Mouse (Mus musculus) hindbrain, embryonic 15.5 days (tissue): ENCODE results near the gene Mindy1. TPM values are rescaled to one million over a fixed set of nuclear protein-coding genes. Genes with fewer than 3 reads are reported as not detected.
A peak's percentile ranks its signal among the peaks of the same experiment; 100 is the strongest.

ENCODE experiments used
- ATAC-seq: fragments of 200-750 bp; cut with Nextera tagmentation; 2 replicates; pipeline ENCODE4 v1.8.0; 2017; ENCODE audit warnings: low read depth, moderate number of reproducible peaks, moderate TSS enrichment; ENCODE audit not compliant: low FRiP score
- H3K27ac ChIP-seq: fragments of 300-500 bp; sonication (generic); replicated peaks from 2 replicates; pipeline ENCODE4 v1.5.1; 2015; ENCODE audit warnings: mild to moderate bottlenecking, inconsistent platforms
- H3K27me3 ChIP-seq: fragments of 300-500 bp; sonication (generic); 2 replicates; pipeline ENCODE4 v1.6.1; 2015; ENCODE audit warnings: control low read depth, inconsistent platforms
- H3K36me3 ChIP-seq: fragments of 300-500 bp; sonication (generic); 2 replicates; pipeline ENCODE4 v1.6.1; 2015; ENCODE audit warnings: control low read depth, inconsistent platforms
- H3K4me1 ChIP-seq: fragments of 300-500 bp; sonication (generic); replicated peaks from 2 replicates; pipeline ENCODE4 v1.6.1; 2015; ENCODE audit warnings: control low read depth, inconsistent platforms
- H3K4me2 ChIP-seq: fragments of 300-500 bp; sonication (generic); 2 replicates; pipeline ENCODE4 v1.6.1; 2015; ENCODE audit warnings: moderate library complexity, mild to moderate bottlenecking, inconsistent platforms
- H3K4me3 ChIP-seq: fragments of 300-500 bp; sonication (generic); 2 replicates; pipeline ENCODE4 v1.5.1; 2015; ENCODE audit warnings: mild to moderate bottlenecking, inconsistent platforms
- H3K9ac ChIP-seq: fragments of 300-500 bp; sonication (generic); 2 replicates; pipeline ENCODE4 v1.6.1; 2015; ENCODE audit warnings: inconsistent platforms
- H3K9me3 ChIP-seq: fragments of 300-500 bp; sonication (generic); 2 replicates; pipeline ENCODE4 v1.6.1; 2016; ENCODE audit warnings: control low read depth, inconsistent platforms
- WGBS: fragments of 180-500 bp; shearing (Covaris S2); methylation state at CpG from one replicate; pipeline ENCODE4 v1.1.7; 2015; 5-methylcytosine and 5-hydroxymethylcytosine counted together
- polyA plus RNA-seq: library from polyadenylated mRNA; unstranded; fragments of >200 nt; fragmentation: Nextera tagmentation; extraction: Ambion mirVana; gene quantifications from 2 replicates; pipeline ENCODE4 v1.2.1, GENCODE M21; 2015

Mindy1 gene
- 34.5 and 36.6 TPM in 2 replicates for polyA plus RNA-seq

DNA sequence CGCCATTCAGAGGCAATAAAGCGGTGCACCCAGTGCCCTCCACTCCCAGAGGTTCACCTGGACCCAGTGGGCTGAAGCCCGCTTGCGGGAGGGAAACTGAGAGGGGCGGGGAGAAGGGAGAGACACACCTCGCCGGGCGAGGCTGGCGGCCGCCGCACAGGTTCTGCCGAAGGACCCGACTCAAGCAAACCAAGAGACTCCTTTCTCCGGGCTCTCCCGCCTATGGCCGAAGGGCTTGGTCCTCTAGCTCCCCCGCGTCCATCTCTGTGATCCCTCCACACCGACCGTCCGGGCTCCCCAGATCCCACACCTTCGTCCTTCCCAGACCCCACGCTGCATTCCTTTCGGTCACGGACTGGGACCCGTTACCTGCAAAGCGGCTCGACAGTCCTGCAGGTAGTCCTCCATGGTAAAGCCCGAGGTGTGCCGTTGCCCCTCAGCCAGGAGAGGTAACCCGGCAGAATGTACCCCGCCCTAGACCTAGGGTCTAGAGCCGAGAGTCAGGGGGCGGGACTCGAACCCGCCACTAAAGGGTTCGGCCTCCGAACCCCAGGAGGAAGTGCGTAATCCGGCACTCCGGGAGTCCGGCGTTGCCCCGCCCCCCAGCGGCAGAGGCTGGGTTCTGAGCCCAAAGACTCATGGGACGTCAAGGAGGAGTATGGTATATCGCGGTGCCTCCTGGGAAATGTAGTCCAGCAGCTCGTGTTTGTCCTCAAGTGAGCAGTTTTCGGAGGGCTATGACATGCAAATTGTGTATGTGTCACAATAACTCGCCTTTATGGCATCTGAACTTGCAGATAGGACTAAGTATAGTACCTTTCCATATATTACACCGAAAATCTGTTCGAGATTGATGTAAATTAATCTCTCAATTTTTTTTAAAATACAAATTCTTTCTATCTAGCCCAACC, at the start of gene Mindy1, which contains the start of gene Prune1:
Mindy1 (plus strand) TSS at position 130 of the 911 bp plus-strand sequence.
Prune1 (minus strand) TSS at position 861 of the 911 bp plus-strand sequence.
- WGBS: under 1% methylated on average over 53 of the region's 53 CpGs
- H3K4me2 ChIP-seq: peak within 1 kb of the TSS; percentile 97
- 0 out of 2 replicates have a peak, but pooled peaks cover 6% of the 10 kb centered on the region for H3K36me3 ChIP-seq
- no peaks in the 10 kb centered on the region for H3K27me3 ChIP-seq
- H3K27ac ChIP-seq: peak within 1 kb of the TSS; percentile 94
- peak; percentile 92 for ATAC-seq
- H3K4me3 ChIP-seq: peak within 1 kb of the TSS; percentile 91
- no peaks in the 10 kb centered on the region for H3K9me3 ChIP-seq
- H3K9ac ChIP-seq: peak within 1 kb of the TSS; percentile 94
- peaks cover 34% of the 10 kb centered on the region for H3K4me1 ChIP-seq

DNA sequence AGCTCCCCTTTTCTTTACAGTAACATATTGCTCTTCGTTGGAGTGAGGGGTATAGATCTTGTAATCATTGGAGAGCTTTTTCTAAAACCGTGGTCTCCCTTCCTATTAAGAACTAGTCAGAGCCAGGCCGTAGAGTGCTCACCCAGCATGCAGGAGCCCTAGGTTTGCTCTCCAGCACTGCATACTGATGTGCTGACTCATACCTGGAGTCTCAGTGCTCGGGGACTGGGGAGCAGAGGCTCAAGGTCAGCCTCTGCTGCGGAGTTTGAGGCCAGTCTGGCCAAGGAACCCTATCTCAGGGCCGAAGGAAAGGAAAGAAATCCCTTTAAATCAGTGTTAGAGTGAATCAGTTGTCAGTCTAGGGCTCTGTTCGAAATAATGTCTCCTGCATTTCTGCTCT, 48.4 kb upstream of the Mindy1 start:
- Histone ChIP-seq H3K4me2 (no peak overlapping the region), H3K9ac (no peak overlapping the region), H3K27me3 (no peaks in the 10 kb centered on the region), H3K9me3 (no peaks in the 10 kb centered on the region), H3K36me3 (peaks cover 58% of the 10 kb centered on the region), H3K27ac (no peak overlapping the region), H3K4me1 (peaks cover 29% of the 10 kb centered on the region), H3K4me3 (no peak overlapping the region)
- WGBS: 91% methylated on average over 7 of the region's 7 CpGs
- ATAC-seq: no peak

DNA sequence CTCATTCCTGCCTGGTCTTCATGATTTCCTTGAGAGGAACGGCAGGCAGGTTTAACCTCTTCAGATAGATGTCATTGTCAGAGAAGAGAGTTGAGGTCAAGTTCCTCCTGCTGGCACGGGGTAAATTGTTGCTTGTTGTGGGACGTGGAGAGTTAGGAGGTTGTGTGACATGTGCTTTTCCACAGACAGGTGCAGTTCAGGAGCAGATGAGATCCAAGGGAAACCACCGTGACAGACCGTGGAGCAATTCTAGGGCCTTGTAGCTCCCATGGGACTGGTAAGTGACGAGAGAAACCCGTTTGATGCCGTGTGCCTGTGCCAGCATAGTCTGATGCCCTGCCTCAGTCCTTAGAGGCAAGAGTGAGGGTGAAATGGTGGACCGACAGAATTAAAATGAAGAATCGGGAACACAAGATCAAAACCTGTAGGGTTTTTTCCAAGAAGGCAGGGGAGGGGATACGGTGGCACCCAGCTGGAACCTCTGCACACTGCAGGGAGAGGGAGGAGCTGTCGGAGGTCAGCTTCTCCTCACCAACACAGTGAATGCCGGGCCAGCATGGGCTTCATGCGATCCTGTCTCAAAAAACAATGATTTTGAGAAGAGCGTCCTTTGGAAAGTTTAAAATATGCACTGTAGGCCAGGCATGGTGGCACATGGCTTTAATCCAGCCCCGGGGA, 47.7 kb upstream of the Mindy1 start:
- no peak overlapping the region for H3K9ac ChIP-seq
- no peak overlapping the region for H3K27ac ChIP-seq
- ATAC-seq: no peak
- H3K9me3 ChIP-seq: no peaks in the 10 kb centered on the region
- no peaks in the 10 kb centered on the region for H3K27me3 ChIP-seq
- H3K4me1 ChIP-seq: peaks cover 29% of the 10 kb centered on the region
- 77% methylated on average over 16 of the region's 16 CpGs for WGBS
- no peak overlapping the region for H3K4me2 ChIP-seq
- peaks cover 60% of the 10 kb centered on the region for H3K36me3 ChIP-seq
- H3K4me3 ChIP-seq: no peak overlapping the region

DNA sequence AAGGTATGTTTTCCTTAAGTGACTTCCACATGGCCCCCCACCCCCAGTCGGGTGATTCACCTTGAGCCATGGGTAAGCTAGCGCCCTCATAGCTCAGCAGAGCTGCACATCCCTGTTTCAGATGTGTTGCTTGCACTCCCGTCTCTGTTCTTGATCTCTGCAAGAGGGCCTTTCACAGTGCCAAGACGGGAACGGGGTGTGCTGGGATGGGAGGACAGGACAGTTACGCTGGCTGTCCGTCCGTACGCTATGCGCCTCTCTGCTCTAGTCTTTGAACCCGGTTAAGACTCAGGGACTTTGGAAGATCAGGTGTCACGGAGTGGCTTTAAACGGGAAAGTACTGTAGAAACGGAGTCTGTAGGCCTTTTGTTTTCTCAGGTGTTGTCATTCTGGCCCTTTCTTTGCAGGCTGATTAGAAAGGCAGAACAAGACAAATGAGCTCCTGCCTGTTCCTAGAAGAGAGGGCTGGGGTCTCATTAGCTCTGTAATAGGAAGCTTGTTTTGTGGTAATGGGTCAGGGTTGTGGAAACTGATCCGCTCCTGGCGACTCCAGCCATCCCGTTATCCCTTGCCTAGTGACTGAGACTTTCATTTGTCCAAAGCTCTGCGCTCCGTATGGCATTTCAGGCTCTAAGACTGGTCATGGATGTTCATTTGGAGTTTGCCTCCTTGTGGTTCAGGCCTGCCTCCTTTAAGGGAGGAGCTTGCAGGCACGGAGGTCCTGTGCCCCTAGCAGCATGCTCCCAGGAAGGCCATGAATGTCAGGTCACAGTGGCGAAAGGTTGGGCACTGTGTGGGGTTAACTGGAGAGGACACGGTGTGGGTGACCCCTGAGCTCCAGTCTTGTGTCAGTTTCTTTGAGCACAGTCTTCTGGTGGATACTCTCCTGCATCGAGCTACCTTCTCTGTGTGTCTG, 45.5 kb upstream of the Mindy1 start:
- ATAC-seq: no peak
- H3K27me3 ChIP-seq: no peaks in the 10 kb centered on the region

DNA sequence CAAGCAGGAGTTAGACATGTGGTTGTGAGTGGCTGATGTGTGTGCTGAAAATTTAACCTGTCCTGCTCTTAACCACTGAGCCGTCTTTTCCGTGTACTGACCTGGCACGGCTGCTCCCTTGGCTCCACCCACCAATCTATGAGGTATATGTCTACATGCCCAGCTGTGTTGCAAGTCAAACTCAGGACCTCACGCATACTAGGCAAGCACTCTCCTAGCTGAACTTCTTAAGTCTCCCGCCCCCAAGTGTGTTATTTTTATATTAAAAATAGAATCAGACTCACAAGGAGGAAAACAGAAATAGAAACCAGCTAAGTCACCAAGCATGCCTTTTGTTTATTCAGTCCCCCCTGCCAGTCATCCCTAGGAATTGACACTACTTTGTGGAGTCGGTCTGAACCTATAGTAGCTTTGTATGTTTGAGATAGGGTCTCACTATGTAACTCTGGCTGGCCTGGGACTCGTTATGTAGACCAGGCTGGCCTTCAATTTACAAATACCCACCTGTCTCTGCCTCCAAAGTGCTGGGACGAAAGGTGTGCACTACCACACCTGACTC, 43.5 kb upstream of the Mindy1 start:
- 89% methylated on average over 8 of the region's 8 CpGs for WGBS
- no peaks in the 10 kb centered on the region for H3K9me3 ChIP-seq
- H3K36me3 ChIP-seq: peaks cover 49% of the 10 kb centered on the region
- H3K4me1 ChIP-seq: no peaks in the 10 kb centered on the region
- no peak overlapping the region for H3K27ac ChIP-seq
- H3K4me2 ChIP-seq: no peak overlapping the region
- no peak for ATAC-seq
- H3K27me3 ChIP-seq: no peaks in the 10 kb centered on the region
- no peak overlapping the region for H3K4me3 ChIP-seq
- H3K9ac ChIP-seq: no peak overlapping the region

More for the DNA sequence above, 45.5 kb upstream of the Mindy1 start:
- Histone ChIP-seq H3K9ac (no peak overlapping the region), H3K4me1 (peaks cover 15% of the 10 kb centered on the region), H3K27ac (no peak overlapping the region), H3K36me3 (peaks cover 60% of the 10 kb centered on the region), H3K9me3 (no peaks in the 10 kb centered on the region), H3K4me2 (no peak overlapping the region), H3K4me3 (no peak overlapping the region)
- 76% methylated on average over 23 of the region's 23 CpGs for WGBS

DNA sequence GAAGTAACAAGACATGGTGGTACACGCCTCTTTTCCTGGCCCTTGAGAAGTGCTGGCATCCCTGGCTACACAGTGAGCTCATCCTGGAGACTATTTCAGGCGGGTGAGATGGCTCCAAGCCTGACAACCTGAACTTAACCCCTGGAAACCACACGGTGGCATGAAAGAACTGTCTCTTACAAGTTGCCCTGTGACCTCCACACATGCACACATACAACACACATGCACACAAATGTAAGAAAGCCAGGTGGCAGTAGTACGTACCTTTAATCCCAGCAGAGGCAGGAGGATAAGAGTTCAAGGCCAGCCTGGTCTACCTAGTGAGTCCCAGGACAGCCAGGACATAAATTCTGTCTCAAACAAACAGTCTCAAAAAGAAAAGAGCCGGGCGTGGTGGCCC, 42.1 kb upstream of the Mindy1 start:
- Histone ChIP-seq H3K36me3 (peaks cover 35% of the 10 kb centered on the region), H3K27me3 (no peaks in the 10 kb centered on the region), H3K27ac (no peak overlapping the region), H3K9ac (no peak overlapping the region), H3K4me1 (no peaks in the 10 kb centered on the region), H3K4me2 (no peak overlapping the region), H3K9me3 (no peaks in the 10 kb centered on the region), H3K4me3 (no peak overlapping the region)
- no peak for ATAC-seq
- 93% methylated on average over 6 of the region's 6 CpGs for WGBS

DNA sequence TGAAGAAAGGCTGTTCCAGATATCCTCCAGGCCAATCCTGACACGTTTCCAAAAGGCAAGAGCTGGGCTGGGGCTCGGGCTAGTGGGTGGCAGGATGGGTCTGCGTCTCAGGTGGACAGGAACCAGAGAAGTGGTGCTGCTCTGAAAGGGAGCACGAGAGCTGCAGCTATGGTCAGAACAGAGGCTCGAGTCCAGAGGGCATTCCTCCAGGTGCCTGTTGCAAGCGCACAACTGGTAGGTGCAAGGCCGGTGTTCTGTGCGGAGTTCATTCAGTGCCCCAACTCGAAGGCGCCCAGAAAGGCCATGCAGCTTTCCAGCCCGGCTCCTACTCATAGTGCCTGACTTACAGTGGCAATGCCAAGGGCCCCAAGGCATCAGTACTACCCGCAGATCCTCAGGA, 41.2 kb upstream of the Mindy1 start:
- Histone ChIP-seq H3K27me3 (no peaks in the 10 kb centered on the region), H3K4me2 (no peak overlapping the region), H3K27ac (no peak overlapping the region), H3K36me3 (peaks cover 28% of the 10 kb centered on the region), H3K9ac (no peak overlapping the region), H3K4me3 (no peak overlapping the region), H3K9me3 (no peaks in the 10 kb centered on the region), H3K4me1 (no peaks in the 10 kb centered on the region)
- ATAC-seq: no peak
- 93% methylated on average over 12 of the region's 12 CpGs for WGBS

DNA sequence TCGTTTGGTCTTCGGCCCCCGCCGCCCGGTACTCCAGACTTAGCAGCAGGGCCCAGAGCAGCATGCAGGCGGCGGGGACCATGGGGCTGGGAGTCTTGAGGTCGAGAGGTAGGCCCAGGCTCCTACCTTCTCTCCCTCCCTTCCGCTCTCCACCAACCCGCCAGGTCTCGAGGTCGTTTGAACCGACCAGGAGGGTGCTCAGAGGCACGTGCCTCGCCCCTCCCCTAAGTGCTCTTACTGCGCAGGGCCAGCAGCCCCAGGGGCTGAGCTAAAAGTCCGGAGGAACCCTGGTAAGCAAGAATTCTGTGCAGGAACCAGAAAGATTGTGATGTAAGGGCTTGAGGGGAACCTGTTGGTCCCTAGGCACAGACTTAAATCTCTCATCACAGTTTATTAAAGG, 40.2 kb upstream of the Mindy1 start:
- WGBS: 32% methylated on average over 17 of the region's 17 CpGs
- H3K27me3 ChIP-seq: no peaks in the 10 kb centered on the region
- no peak overlapping the region for H3K9ac ChIP-seq
- H3K27ac ChIP-seq: no peak overlapping the region
- no peak for ATAC-seq
- no peak overlapping the region for H3K4me3 ChIP-seq
- H3K4me2 ChIP-seq: no peak overlapping the region
- peaks cover 19% of the 10 kb centered on the region for H3K36me3 ChIP-seq
- H3K4me1 ChIP-seq: no peaks in the 10 kb centered on the region
- H3K9me3 ChIP-seq: no peaks in the 10 kb centered on the region

DNA sequence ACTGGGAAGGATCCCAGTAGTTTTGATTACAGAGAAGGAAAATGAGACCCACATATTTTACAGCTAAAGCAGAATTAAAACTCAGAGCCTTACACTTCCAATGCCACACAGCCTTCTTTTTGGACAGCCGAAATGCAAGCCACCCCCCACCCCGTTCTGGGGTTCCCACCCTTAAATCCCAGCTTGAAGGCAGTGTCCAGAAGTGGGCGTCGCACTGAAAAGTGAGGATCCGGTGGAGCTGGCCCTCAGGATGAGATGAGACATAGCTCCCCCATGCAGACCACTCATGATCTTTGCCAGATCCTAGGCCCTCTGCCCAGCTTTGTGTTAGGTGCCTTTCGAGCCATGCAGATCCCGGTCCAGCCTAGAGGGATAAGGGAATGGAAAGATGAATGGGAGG, 39.6 kb upstream of the Mindy1 start, which contains the start of gene Gm128:
Gm128 (minus strand) TSS at position 101 of the 400 bp plus-strand sequence.
- H3K4me3 ChIP-seq: no peak within 1 kb of the TSS
- H3K4me2 ChIP-seq: no peak within 1 kb of the TSS
- no peak within 1 kb of the TSS for H3K27ac ChIP-seq
- no peak within 1 kb of the TSS for H3K9ac ChIP-seq
- peaks cover 13% of the 10 kb centered on the region for H3K36me3 ChIP-seq
- H3K27me3 ChIP-seq: no peaks in the 10 kb centered on the region
- no peak for ATAC-seq
- H3K9me3 ChIP-seq: no peaks in the 10 kb centered on the region
- no peaks in the 10 kb centered on the region for H3K4me1 ChIP-seq
- 83% methylated on average over 7 of the region's 7 CpGs for whole genome bisulfite sequencing

DNA sequence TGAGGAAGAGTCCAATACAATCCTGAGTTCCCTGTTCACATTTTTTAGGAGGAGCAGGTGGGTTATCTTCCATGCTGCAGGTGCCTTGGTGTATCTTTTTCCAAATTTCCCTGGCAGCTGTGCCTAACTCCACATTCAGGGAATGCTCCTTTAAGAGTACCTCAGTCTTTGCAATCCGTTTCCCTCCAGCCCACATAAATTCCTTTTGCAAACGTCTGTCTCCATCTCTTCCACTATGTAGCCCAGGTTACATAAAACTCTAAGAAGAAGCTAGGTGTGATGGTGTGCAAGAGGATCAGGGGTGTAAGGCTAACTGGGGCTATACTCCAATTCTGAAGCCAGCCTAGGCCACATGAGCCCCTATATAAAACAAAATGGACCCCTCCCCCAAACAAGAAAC, 38.1 kb upstream of the Mindy1 start:
- Histone ChIP-seq H3K4me3 (no peak overlapping the region), H3K36me3 (no peaks in the 10 kb centered on the region; the same call in 1 of the 2 replicates), H3K9me3 (no peaks in the 10 kb centered on the region), H3K27ac (no peak overlapping the region), H3K27me3 (no peaks in the 10 kb centered on the region), H3K4me2 (no peak overlapping the region), H3K9ac (no peak overlapping the region), H3K4me1 (no peaks in the 10 kb centered on the region)
- ATAC-seq: no peak
- WGBS: 81% methylated on average over 2 of the region's 2 CpGs
